Mouse (Mus musculus) intestine, postnatal 0 days (tissue): ENCODE data around the gene Rbm15b. TPM values are rescaled to one million over a fixed set of nuclear protein-coding genes. Genes with fewer than 3 reads are reported as not detected.

ENCODE experiments used
- ATAC-seq: fragments of 200-750 bp; cut with Nextera tagmentation; 2 replicates; pipeline ENCODE4 v1.8.0; 2017; ENCODE audit warnings: mild to moderate bottlenecking, moderate TSS enrichment, moderate library complexity
- H3K27ac ChIP-seq: fragments of 300-500 bp; sonication (generic); 2 replicates; pipeline ENCODE4 v1.5.1; 2014; ENCODE audit warnings: mild to moderate bottlenecking, low read depth, low read length, moderate library complexity
- H3K27me3 ChIP-seq: fragments of 300-500 bp; sonication (generic); replicated peaks from 2 replicates; pipeline ENCODE4 v1.6.1; 2014; ENCODE audit warnings: low read length, mixed read lengths; ENCODE audit not compliant: control insufficient read depth, insufficient read depth
- H3K36me3 ChIP-seq: fragments of 300-500 bp; sonication (generic); 2 replicates; pipeline ENCODE4 v1.6.1; 2014; ENCODE audit warnings: mild to moderate bottlenecking, moderate library complexity; ENCODE audit not compliant: control insufficient read depth, insufficient read depth
- H3K4me1 ChIP-seq: fragments of 300-500 bp; sonication (generic); replicated peaks from 2 replicates; pipeline ENCODE4 v1.6.1; 2014; ENCODE audit warnings: antibody characterized with exemption, low read length, mixed read lengths; ENCODE audit not compliant: control insufficient read depth, insufficient read depth
- H3K4me2 ChIP-seq: fragments of 300-500 bp; sonication (generic); replicated peaks from 2 replicates; pipeline ENCODE4 v1.6.1; 2014; ENCODE audit warnings: low read depth, mild to moderate bottlenecking, moderate library complexity
- H3K4me3 ChIP-seq: fragments of 300-500 bp; sonication (generic); 2 replicates; pipeline ENCODE4 v1.5.1; 2014; ENCODE audit warnings: low read depth, low read length
- H3K9ac ChIP-seq: fragments of 300-500 bp; sonication (generic); 2 replicates; pipeline ENCODE4 v1.6.1; 2014; ENCODE audit warnings: mild to moderate bottlenecking, low read depth, low read length
- H3K9me3 ChIP-seq: fragments of 300-500 bp; sonication (generic); 2 replicates; pipeline ENCODE4 v1.6.1; 2016; ENCODE audit warnings: mixed run types; ENCODE audit not compliant: control insufficient read depth
- CTCF ChIP-seq: sonication (generic); IDR thresholded peaks from 2 replicates; pipeline ENCODE4 v1.5.1; 2016; ENCODE audit warnings: low read depth, mild to moderate bottlenecking, control low read depth, antibody characterized with exemption, moderate library complexity
- WGBS: fragments of 180-500 bp; shearing (Covaris S2); extraction: QIAGEN DNeasy Blood & Tissue Kit; methylation state at CpG from one replicate; pipeline ENCODE4 v1.1.7; 2014; 5-methylcytosine and 5-hydroxymethylcytosine counted together
- polyA plus RNA-seq: library from polyadenylated mRNA; unstranded; fragments of >200 nt; fragmentation: Nextera tagmentation; extraction: Ambion mirVana; gene quantifications from 2 replicates; pipeline ENCODE4 v1.2.1, GENCODE M21; 2015

Rbm15b gene
- polyA plus RNA-seq, 1 experiment from 2014 or later = 3.7 TPM

GRCm38 (mm10) chr9:106881071-106881755 is 6.0 kb downstream of the Rbm15b start:
- Histone ChIP-seq H3K9ac (no peak overlapping the region), H3K4me2 (no peak overlapping the region), H3K4me1 (0 out of 2 replicates have a peak, but pooled peaks cover 8% of the 10 kb centered on the region), H3K36me3 (peaks cover 41% of the 10 kb centered on the region), H3K9me3 (no peaks in the 10 kb centered on the region), H3K4me3 (no peak overlapping the region), H3K27me3 (no peaks in the 10 kb centered on the region), H3K27ac (no peak overlapping the region)
- TF ChIP-seq CTCF = no peak
- ATAC-seq = no peak
- WGBS = 59% methylated on average over 4 of the region's 4 CpGs

DNA sequence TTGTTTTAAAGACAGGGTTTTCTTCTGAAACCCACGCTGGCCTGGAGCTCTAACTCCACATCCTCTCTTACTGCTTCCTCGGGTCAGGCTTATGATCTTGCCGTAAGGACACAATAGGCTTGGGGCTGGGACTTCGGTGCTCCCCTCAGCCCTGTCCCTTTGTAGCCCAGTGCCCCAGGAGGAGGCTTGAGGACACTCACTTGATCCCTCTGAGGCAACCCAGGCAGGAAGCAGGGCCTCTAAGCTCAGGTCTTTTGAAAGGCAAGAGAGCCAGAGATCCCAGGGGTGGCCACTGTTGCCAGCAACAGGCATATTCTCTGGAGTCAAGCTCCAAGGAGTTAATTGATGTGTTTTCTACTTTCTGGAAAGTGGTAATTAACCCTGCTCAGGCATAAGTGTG is 7.8 kb downstream of the Rbm15b start:
- H3K9me3 ChIP-seq = no peaks in the 10 kb centered on the region
- H3K27me3 ChIP-seq = no peaks in the 10 kb centered on the region
- no peak overlapping the region; the same call in 1 of the 2 replicates for H3K27ac ChIP-seq
- H3K36me3 ChIP-seq = peaks cover 56% of the 10 kb centered on the region
- H3K4me3 ChIP-seq = no peak overlapping the region
- no peak overlapping the region for H3K9ac ChIP-seq
- no peak overlapping the region for H3K4me2 ChIP-seq
- WGBS = 81% methylated on average over 4 of the region's 4 CpGs
- 0 out of 2 replicates have a peak, but pooled peaks cover 2% of the 10 kb centered on the region for H3K4me1 ChIP-seq
- no peak for ATAC-seq
- no peak for TF ChIP-seq CTCF

- no peaks in the 10 kb centered on the region for H3K27me3 ChIP-seq
- no peak for ATAC-seq
- no peak for TF ChIP-seq CTCF
- WGBS = 80% methylated on average over 3 of the region's 3 CpGs
- H3K9me3 ChIP-seq = no peaks in the 10 kb centered on the region
- H3K4me3 ChIP-seq = no peak overlapping the region
- H3K36me3 ChIP-seq = peaks cover 61% of the 10 kb centered on the region
- no peak overlapping the region for H3K9ac ChIP-seq
- no peaks in the 10 kb centered on the region for H3K4me1 ChIP-seq
- no peak overlapping the region for H3K27ac ChIP-seq
- no peak overlapping the region for H3K4me2 ChIP-seq
Observed at GRCm38 (mm10) chr9:106876666-106877065, 10.6 kb downstream of the Rbm15b start.

- no peak overlapping the region for H3K27ac ChIP-seq
- H3K9me3 ChIP-seq = no peaks in the 10 kb centered on the region
- H3K36me3 ChIP-seq = peaks cover 50% of the 10 kb centered on the region
- ATAC-seq = no peak
- no peak overlapping the region for H3K4me3 ChIP-seq
- no peak overlapping the region for H3K4me2 ChIP-seq
- 85% methylated on average over 5 of the region's 5 CpGs for WGBS
- H3K9ac ChIP-seq = peak overlapping the region; percentile 1; the same call in 1 of the 2 replicates
- no peak for TF ChIP-seq CTCF
- H3K27me3 ChIP-seq = no peaks in the 10 kb centered on the region
- H3K4me1 ChIP-seq = no peaks in the 10 kb centered on the region
Observed at GRCm38 (mm10) chr9:106874216-106874615, 13.0 kb downstream of the Rbm15b start.

GRCm38 (mm10) chr9:106858036-106858435 is 29.2 kb downstream of the Rbm15b start:
- no peak for TF ChIP-seq CTCF
- Histone ChIP-seq H3K4me3 (no peak overlapping the region), H3K36me3 (peaks cover 68% of the 10 kb centered on the region), H3K9me3 (no peaks in the 10 kb centered on the region), H3K9ac (no peak overlapping the region), H3K27me3 (no peaks in the 10 kb centered on the region), H3K27ac (no peak overlapping the region), H3K4me1 (no peaks in the 10 kb centered on the region), H3K4me2 (no peak overlapping the region)
- no peak for ATAC-seq
- WGBS = 87% methylated on average over 11 of the region's 11 CpGs

DNA sequence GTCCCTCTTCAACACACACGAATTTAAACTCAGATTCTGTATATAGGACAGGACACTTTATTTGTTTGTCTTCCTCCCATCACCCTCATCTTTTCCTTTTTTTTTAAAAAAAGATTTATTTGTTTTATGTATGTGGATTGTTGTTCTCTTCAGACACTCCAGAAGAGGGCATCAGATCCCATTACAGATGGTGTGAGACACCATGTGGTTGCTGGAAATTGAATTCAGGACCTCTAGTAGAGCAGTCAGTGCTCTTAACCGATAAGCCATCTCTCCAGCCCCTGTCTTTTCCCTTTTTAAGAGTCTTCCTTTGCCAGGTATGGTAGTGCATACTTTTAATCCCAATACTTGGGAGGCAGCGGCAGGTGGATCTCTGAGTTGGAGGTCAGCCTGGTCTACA is 30.6 kb downstream of the Rbm15b start:
- peaks cover 61% of the 10 kb centered on the region for H3K36me3 ChIP-seq

More for the DNA sequence above, 30.6 kb downstream of the Rbm15b start:
- Histone ChIP-seq H3K4me1 (no peaks in the 10 kb centered on the region), H3K4me2 (no peak overlapping the region), H3K27ac (no peak overlapping the region), H3K27me3 (no peaks in the 10 kb centered on the region), H3K9me3 (no peaks in the 10 kb centered on the region), H3K9ac (no peak overlapping the region), H3K4me3 (no peak overlapping the region)
- 79% methylated on average over 3 of the region's 3 CpGs for WGBS
- 0 out of 2 replicates have a peak, but pooled peaks have one; percentile 18 for TF ChIP-seq CTCF
- ATAC-seq = no peak
